Mouse (Mus musculus) cerebellum, adult 9-11 months (tissue): ENCODE data around the gene Nme6.
"Not testable (repeated sequence)": the region's sequence is repeated elsewhere in the genome, so short reads cannot be mapped to it uniquely, and the experiment has no call there.

Experiments used
- DNase-seq: peaks from one replicate; pipeline ENCODE4 v3.0.0; 2022

Gene Nme6

GRCm38 (mm10) chr9:109832391-109833087 lies at the start of gene Nme6:
Gene Nme6 (plus strand): TSS chr9:109832749.
- DNase-seq, result peak; percentile 85

DNA sequence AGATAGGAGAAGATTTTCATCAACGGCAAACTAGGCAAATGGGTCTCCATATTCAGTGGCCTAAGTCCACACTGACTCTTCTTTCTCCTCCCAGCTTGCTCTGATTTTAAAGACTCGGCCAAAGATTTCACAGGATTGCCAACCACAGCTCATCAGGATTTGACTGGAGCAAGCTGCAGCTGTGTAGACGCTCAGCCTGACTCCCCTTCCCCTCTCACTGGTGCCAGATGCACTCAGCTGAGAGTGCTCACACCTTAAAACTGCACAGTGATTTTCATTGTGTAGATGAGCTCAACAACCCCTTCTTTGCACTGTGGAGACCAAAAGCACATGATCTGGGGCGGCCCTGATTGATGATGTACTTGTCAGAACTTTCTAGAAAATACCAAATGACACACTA lies 42.0 kb upstream of the Nme6 start, which contains the start of gene Fbxw27:
TSS of gene Fbxw27 (minus strand) at position 101 of the 400 bp plus-strand sequence.
- not testable (repeated sequence) for DNase-seq

DNA sequence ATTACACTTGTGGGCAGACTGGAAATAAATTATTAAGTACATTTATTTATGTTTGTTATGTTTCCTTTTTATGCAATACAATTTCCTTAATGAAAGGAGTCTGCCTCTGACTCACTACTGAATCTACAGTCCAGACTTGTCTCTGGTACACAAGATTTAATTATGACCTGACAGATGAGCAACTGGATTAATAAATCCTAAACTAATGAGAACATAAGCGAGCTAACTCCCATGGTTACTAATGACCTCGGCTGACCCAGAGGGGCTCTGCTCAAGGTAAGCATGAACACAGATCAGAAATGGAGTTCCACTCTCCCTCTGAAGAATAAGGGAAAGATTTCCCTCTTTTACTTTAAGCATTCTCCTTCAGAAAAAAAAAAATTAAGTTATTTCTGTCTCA lies 37.3 kb upstream of the Nme6 start:
- no peak for DNase-seq

DNA sequence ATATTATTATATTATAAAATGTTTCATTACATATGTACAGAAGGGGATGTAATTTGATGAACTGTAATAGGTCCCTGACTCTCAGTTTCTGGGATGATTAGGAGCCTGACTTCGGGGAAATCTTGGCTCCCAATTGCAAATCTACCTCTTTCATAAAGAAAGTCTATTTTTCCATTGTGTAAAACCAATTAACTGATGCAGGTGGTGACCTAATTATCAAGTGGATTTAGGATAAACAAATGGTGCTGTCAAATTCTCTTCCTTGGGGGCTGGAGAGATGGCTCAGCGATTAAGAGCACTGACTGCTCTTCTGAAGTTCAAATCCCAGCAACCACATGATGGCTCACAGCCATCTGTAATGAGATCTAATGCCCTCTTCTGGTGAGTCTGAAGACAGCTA lies 36.7 kb upstream of the Nme6 start:
- peak; percentile 3 for DNase-seq

- peak; percentile 2 for DNase-seq
These were observed 34.5 kb upstream of the Nme6 start for GRCm38 (mm10) chr9:109798051-109798450.

GRCm38 (mm10) chr9:109805596-109805995 lies 27.0 kb upstream of the Nme6 start:
- DNase-seq, result not testable (repeated sequence)

- DNase-seq, result no peak
These were observed 26.3 kb upstream of the Nme6 start for GRCm38 (mm10) chr9:109806260-109806659.

DNA sequence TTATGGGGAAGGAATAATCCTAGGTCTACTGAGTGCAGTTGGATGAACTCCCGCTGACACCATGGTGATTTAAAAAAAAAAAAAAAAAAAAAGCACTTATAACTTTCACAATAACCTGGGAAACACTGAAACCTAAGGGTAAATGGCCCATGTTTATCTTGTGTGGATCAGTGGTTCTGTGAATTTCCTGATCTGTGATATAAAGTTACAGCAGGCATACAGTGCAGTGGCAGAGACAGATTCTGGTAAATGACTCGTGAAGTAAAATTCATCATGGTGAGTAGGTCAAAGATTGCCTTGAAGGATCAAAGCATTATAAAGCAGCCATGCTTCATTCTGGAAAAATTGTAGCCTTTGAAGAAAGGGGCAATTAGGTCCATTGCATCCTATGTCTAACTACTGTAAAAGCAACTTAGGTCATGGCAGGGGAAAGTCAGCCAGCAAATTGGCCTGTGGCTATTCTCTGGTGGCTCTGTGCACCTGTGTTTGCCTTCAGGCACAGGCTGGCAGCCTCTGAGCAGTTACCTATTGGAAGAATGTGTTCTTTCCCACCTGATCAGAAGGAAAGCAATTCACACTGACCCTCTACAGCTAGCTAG lies 25.8 kb upstream of the Nme6 start:
- DNase-seq, result no peak

GRCm38 (mm10) chr9:109807898-109808297 lies 24.7 kb upstream of the Nme6 start:
- no peak for DNase-seq

GRCm38 (mm10) chr9:109811980-109812379 lies 20.6 kb upstream of the Nme6 start, which contains the start of gene Spink8:
Gene Spink8 (plus strand): TSS chr9:109812280.
- DNase-seq, result no peak

DNA sequence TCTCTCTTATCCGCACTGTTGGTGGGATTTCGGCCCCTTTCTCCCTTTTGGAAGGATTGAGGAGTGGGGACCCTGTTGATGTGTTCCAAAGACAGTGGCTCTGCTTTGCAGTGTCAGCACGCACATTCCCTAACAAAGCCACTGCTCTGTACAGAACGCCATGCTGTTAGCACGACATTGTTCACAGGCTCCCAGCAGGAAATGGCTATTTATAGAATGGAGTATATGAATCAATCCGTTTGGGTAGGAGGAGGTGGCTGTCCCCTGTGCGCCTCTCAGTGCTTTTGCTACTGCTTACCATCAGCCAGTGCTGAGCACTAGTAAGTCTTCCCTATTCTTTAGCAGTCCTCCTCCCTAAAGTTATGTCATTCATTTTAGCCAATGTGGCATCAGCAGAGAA lies 19.1 kb upstream of the Nme6 start:
- DNase-seq, result no peak

GRCm38 (mm10) chr9:109816341-109816740 lies 16.2 kb upstream of the Nme6 start:
- DNase-seq, result no peak

DNA sequence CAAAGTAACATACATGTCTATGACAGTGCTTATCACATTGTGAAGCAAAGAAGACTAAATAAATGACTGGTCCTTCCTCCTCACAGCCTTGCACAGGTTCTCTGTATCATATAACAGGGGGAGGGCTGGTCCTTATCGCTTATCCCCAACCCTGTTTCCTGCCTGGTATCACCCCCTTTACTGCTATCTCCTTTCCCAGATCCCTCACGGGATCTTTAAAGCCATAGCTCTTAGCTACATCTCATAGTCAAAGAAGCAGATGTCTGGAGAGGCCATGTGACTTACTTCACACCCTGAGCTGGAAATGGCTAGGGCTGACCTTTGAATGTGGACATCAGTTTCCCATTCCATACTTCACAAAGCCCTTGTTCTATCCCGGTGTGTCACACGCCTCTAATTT lies 6.8 kb upstream of the Nme6 start:
- DNase-seq, result no peak

- no peak for DNase-seq
These were observed 6.4 kb upstream of the Nme6 start for GRCm38 (mm10) chr9:109826181-109826580.

GRCm38 (mm10) chr9:109833088-109833412 lies 501 bp downstream of the Nme6 start:
- DNase-seq, result no peak

GRCm38 (mm10) chr9:109849312-109849758 lies 16.8 kb downstream of the Nme6 start, which contains the start of gene Camp:
Gene Camp (minus strand): TSS chr9:109849617.
- no peak for DNase-seq

GRCm38 (mm10) chr9:109850099-109850498 lies 17.6 kb downstream of the Nme6 start:
- DNase-seq, result no peak

DNA sequence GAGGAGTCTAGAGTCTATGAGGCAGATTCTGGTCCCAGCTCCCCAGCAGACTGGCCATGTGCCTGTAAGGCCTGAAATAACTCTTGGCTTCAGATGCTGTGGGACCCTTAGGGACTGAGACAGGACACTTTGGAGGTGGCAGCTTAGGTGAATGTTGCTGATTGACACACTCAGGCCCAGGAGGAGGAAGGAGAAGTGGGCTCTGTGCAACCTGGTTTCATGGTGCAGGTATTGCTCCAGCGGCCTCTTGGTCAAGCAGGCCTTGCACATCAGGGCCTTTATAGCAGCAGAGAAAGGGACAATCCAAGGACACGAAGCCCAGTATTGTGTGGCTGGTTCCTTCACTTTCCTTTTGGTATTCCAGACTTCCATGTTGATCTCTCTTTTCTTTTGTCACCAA lies 21.8 kb downstream of the Nme6 start:
- no peak for DNase-seq

- DNase-seq, result no peak
These were observed 23.4 kb downstream of the Nme6 start for GRCm38 (mm10) chr9:109855947-109856346.

GRCm38 (mm10) chr9:109862397-109863044 lies 30.0 kb downstream of the Nme6 start:
- peak; percentile 49 for DNase-seq

- DNase-seq, result no peak
These were observed 30.5 kb downstream of the Nme6 start for GRCm38 (mm10) chr9:109863085-109863484.

DNA sequence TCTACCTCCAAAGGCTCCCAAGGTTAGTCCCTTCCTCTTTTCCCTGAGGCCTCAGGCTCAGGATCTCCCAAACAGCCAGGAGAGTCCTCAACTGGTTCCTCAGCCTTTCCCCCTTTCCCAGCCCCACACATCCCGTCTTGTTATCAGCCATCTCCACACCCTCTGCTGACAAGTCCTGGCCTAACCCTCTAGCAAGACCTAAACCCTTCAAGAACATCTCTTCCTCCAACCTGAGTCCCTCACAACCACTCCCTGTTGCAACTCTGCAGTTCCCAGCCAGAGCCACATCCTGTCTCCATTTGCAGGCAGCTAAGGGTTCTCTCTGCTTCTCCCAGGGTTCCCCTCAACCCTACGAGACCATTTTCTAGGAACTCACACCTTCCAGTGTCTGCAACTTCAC lies 33.7 kb downstream of the Nme6 start:
- DNase-seq, result no peak

GRCm38 (mm10) chr9:109870983-109871572 lies 38.5 kb downstream of the Nme6 start:
- no peak for DNase-seq
